In the genomic region with DNA sequence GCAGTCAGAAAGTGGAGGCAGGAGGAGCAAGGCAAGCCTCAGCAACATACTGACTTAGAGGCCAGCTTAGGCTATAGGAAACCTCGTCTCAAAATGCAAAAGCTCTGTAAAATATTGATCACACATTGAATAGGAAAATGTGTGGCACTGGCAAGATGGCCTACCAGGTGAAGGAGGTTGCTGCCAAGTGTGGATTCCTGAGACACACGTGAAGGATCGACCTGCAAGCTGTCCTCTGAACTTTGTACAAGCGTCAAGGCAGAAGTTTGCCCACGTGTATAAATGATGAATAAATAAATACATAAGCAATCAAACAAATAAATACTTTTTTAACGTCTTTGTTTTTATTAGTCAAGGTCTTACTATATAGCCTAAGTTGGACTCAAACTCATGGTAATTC, we compare ENCODE assay signal across 23 mouse cellular contexts.
"Had no signal": no experiment of that assay in that cellular context is flagged by ENCODE, and none has a peak within 500 bp of the region (broad histone marks: within the 10 kb centered on the region; RNA-seq: fewer than 3 reads in every experiment).

No protein-coding gene starts in this region.

- H3K9ac ChIP-seq: forebrain, embryonic 15.5 days; forebrain, postnatal 0 days; heart, embryonic 13.5 days; heart, embryonic 15.5 days; hindbrain, embryonic 13.5 days; hindbrain, embryonic 15.5 days; limb, embryonic 13.5 days; limb, embryonic 15.5 days; liver, embryonic 14.5 days had no signal

- H3K4me2 ChIP-seq: forebrain, embryonic 15.5 days; heart, embryonic 11.5 days; heart, embryonic 13.5 days; heart, embryonic 15.5 days; hindbrain, embryonic 13.5 days; hindbrain, embryonic 15.5 days; limb, embryonic 13.5 days; limb, embryonic 15.5 days; liver, embryonic 11.5 days had no signal

- H3K4me3 ChIP-seq: forebrain, embryonic 15.5 days; heart, adult 2 months; heart, embryonic 13.5 days; heart, embryonic 15.5 days; hindbrain, embryonic 13.5 days; hindbrain, embryonic 15.5 days; limb, embryonic 13.5 days; limb, embryonic 15.5 days had no signal

- H3K27me3 ChIP-seq: forebrain, embryonic 15.5 days; heart, embryonic 13.5 days; hindbrain, embryonic 13.5 days; hindbrain, embryonic 15.5 days; limb, embryonic 13.5 days; limb, embryonic 15.5 days had no signal

- H3K4me1 ChIP-seq: forebrain, embryonic 15.5 days; hindbrain, embryonic 15.5 days had no signal

- H3K9me3 ChIP-seq: forebrain, embryonic 15.5 days; heart, embryonic 13.5 days; heart, embryonic 15.5 days; hindbrain, embryonic 13.5 days; hindbrain, embryonic 15.5 days; limb, embryonic 13.5 days; limb, embryonic 15.5 days had no signal

- H3K36me3 ChIP-seq: forebrain, embryonic 15.5 days; hindbrain, embryonic 13.5 days; hindbrain, embryonic 15.5 days had no signal

- DNase-seq: forebrain, postnatal 0 days; gastrocnemius, postnatal 14 days; gastrocnemius, postnatal 36 days; heart, adult 11 months; heart, adult 2 months; heart, postnatal 14 days; heart, postnatal 36 days; layer of hippocampus, adult 9-11 months; layer of hippocampus, postnatal 36 days; left cerebral cortex, postnatal 4 days had no signal

- H3K27ac ChIP-seq: forebrain, embryonic 15.5 days; heart, adult 2 months; heart, embryonic 13.5 days; heart, embryonic 15.5 days; hindbrain, embryonic 13.5 days; hindbrain, embryonic 15.5 days; hindbrain, postnatal 0 days; kidney, postnatal 0 days; limb, embryonic 13.5 days; limb, embryonic 15.5 days; liver, embryonic 14.5 days had no signal

- ATAC-seq: forebrain, embryonic 15.5 days; forebrain, postnatal 0 days; hindbrain, postnatal 0 days; intestine, embryonic 16.5 days had no signal
